Mouse (Mus musculus) kidney, embryonic 16.5 days (tissue): ENCODE measurements around the gene Als2cl. TPM values are rescaled to one million over a fixed set of nuclear protein-coding genes. Genes with fewer than 3 reads are reported as not detected.
A peak's percentile ranks its signal among the peaks of the same experiment; 100 is the strongest.

ENCODE experiments used
- ATAC-seq: fragments of 200-750 bp; cut with Nextera tagmentation; 2 replicates; pipeline ENCODE4 v1.8.0; 2017; ENCODE audit warnings: moderate TSS enrichment; ENCODE audit not compliant: low FRiP score, low TSS enrichment
- H3K27ac ChIP-seq: fragments of 300-500 bp; sonication (generic); 2 replicates; pipeline ENCODE4 v1.5.1; 2014; ENCODE audit warnings: low read length
- H3K27me3 ChIP-seq: fragments of 300-500 bp; sonication (generic); 2 replicates; pipeline ENCODE4 v1.6.1; 2014; ENCODE audit warnings: low read length, control low read depth, mixed read lengths; ENCODE audit not compliant: insufficient read depth
- H3K36me3 ChIP-seq: fragments of 300-500 bp; sonication (generic); 2 replicates; pipeline ENCODE4 v1.6.1; 2014; ENCODE audit warnings: low read length, control low read depth, mixed read lengths; ENCODE audit not compliant: insufficient read depth
- H3K4me1 ChIP-seq: fragments of 300-500 bp; sonication (generic); 2 replicates; pipeline ENCODE4 v1.6.1; 2014; ENCODE audit warnings: low read length, control low read depth, mixed read lengths; ENCODE audit not compliant: insufficient read depth
- H3K4me2 ChIP-seq: fragments of 300-500 bp; sonication (generic); replicated peaks from 2 replicates; pipeline ENCODE4 v1.6.1; 2014; ENCODE audit warnings: low read depth, low read length
- H3K4me3 ChIP-seq: fragments of 300-500 bp; sonication (generic); 2 replicates; pipeline ENCODE4 v1.5.1; 2014; ENCODE audit warnings: mild to moderate bottlenecking, low read length
- H3K9ac ChIP-seq: fragments of 300-500 bp; sonication (generic); replicated peaks from 2 replicates; pipeline ENCODE4 v1.6.1; 2014; ENCODE audit warnings: low read length
- H3K9me3 ChIP-seq: fragments of 300-500 bp; sonication (generic); 2 replicates; pipeline ENCODE4 v1.6.1; 2016; ENCODE audit warnings: low read length, control low read depth
- WGBS: fragments of 180-500 bp; shearing (Covaris S2); extraction: QIAGEN DNeasy Blood & Tissue Kit; methylation state at CpG from one replicate; pipeline ENCODE4 v1.1.7; 2014; 5-methylcytosine and 5-hydroxymethylcytosine counted together
- polyA plus RNA-seq: library from polyadenylated mRNA; unstranded; fragments of >200 nt; fragmentation: Nextera tagmentation; extraction: Ambion mirVana; gene quantifications from 2 replicates; pipeline ENCODE4 v1.2.1, GENCODE M21; 2015

Als2cl gene
- polyA plus RNA-seq, 1 experiment from 2014 or later, result 6.1 TPM

DNA sequence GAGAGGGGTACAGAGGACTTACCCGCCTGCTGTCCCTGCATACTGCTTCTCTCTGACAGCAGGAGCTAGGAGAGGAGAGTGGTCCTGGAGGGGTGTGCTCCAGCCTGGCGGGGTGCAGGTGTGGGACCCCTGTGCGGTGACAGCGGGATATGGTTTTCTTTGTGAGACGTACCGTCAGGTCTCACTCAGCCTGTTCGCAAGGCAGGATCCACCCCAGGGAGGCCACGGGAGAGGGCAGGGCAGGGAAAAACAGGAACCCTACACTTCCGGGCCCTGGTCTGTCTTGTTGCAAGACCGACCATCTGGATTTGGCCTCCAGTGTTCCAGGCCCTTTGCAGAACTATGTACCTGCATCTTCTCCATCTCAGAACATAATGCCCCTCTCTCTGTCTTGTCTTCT is 13.8 kb downstream of the Als2cl start:
- ATAC-seq, result no peak
- 71% methylated on average over 10 of the region's 10 CpGs for WGBS
- H3K36me3 ChIP-seq, result no peaks in the 10 kb centered on the region
- no peaks in the 10 kb centered on the region for H3K27me3 ChIP-seq
- H3K4me3 ChIP-seq, result no peak overlapping the region
- no peak overlapping the region for H3K4me2 ChIP-seq
- peaks cover 22% of the 10 kb centered on the region for H3K4me1 ChIP-seq
- no peak overlapping the region for H3K27ac ChIP-seq
- H3K9me3 ChIP-seq, result no peaks in the 10 kb centered on the region
- H3K9ac ChIP-seq, result no peak overlapping the region

GRCm38 (mm10) chr9:110895507-110895906 is 15.8 kb downstream of the Als2cl start:
- WGBS, result 44% methylated on average over 5 of the region's 5 CpGs

GRCm38 (mm10) chr9:110895994-110896393 is 16.3 kb downstream of the Als2cl start:
- Histone ChIP-seq H3K4me3 (peak overlapping the region; percentile 4; the same call in 1 of the 2 replicates), H3K36me3 (no peaks in the 10 kb centered on the region), H3K27ac (no peak overlapping the region), H3K27me3 (no peaks in the 10 kb centered on the region), H3K9ac (no peak overlapping the region), H3K9me3 (no peaks in the 10 kb centered on the region), H3K4me2 (peak overlapping the region; percentile 44), H3K4me1 (peaks cover 11% of the 10 kb centered on the region; the same call in 1 of the 2 replicates)
- ATAC-seq, result peak; percentile 52
- 13% methylated on average over 7 of the region's 7 CpGs for WGBS

More at GRCm38 (mm10) chr9:110895507-110895906, 15.8 kb downstream of the Als2cl start:
- H3K36me3 ChIP-seq, result no peaks in the 10 kb centered on the region
- no peak overlapping the region for H3K27ac ChIP-seq
- no peak overlapping the region for H3K9ac ChIP-seq
- H3K9me3 ChIP-seq, result no peaks in the 10 kb centered on the region
- H3K27me3 ChIP-seq, result no peaks in the 10 kb centered on the region
- H3K4me2 ChIP-seq, result no peak overlapping the region
- H3K4me1 ChIP-seq, result peaks cover 14% of the 10 kb centered on the region
- H3K4me3 ChIP-seq, result no peak overlapping the region
- ATAC-seq, result peak; percentile 41

GRCm38 (mm10) chr9:110896595-110896994 is 16.9 kb downstream of the Als2cl start:
- 8% methylated on average over 6 of the region's 6 CpGs for WGBS

DNA sequence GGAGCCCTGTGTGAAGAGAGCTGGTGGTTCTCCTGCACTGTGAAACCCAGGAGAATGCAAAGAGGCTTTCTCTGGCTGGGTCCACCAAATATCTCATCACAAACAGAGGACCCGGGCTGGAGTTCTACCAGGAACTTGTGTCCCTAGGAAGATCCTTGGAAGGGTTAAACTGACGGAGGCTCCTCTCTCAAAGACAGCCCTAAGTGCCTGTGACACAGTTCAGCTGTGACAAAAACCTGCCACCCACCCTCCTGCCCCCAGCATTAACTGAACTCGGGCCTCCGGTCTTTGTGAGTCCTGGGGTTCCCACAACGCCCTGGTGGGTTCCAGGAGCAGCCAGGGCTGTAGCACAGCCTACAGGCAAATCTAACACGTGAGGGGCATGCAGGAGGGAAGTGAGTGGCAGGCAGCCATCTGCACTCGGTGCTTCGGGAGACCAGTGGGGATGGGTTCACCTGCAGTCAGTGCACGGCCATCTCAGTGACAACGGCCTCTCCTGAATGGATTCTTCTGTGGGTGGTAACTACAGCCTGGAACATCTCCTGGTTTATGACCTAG is 19.9 kb downstream of the Als2cl start:
- peaks cover 11% of the 10 kb centered on the region; the same call in 1 of the 2 replicates for H3K4me1 ChIP-seq
- no peak overlapping the region for H3K9ac ChIP-seq
- H3K4me3 ChIP-seq, result no peak overlapping the region
- WGBS, result 42% methylated on average over 10 of the region's 10 CpGs
- H3K9me3 ChIP-seq, result no peaks in the 10 kb centered on the region
- H3K27me3 ChIP-seq, result no peaks in the 10 kb centered on the region
- no peaks in the 10 kb centered on the region for H3K36me3 ChIP-seq
- no peak for ATAC-seq
- no peak overlapping the region for H3K27ac ChIP-seq
- no peak overlapping the region for H3K4me2 ChIP-seq

More at GRCm38 (mm10) chr9:110896595-110896994, 16.9 kb downstream of the Als2cl start:
- H3K4me2 ChIP-seq, result peak overlapping the region; percentile 44
- H3K9me3 ChIP-seq, result no peaks in the 10 kb centered on the region
- ATAC-seq, result peak; percentile 41
- H3K9ac ChIP-seq, result 0 out of 2 replicates have a peak overlapping the region, but pooled peaks have one; percentile 11
- H3K4me3 ChIP-seq, result peak overlapping the region; percentile 4; the same call in 1 of the 2 replicates
- no peak overlapping the region for H3K27ac ChIP-seq
- H3K36me3 ChIP-seq, result no peaks in the 10 kb centered on the region
- H3K4me1 ChIP-seq, result peaks cover 11% of the 10 kb centered on the region; the same call in 1 of the 2 replicates
- H3K27me3 ChIP-seq, result no peaks in the 10 kb centered on the region

DNA sequence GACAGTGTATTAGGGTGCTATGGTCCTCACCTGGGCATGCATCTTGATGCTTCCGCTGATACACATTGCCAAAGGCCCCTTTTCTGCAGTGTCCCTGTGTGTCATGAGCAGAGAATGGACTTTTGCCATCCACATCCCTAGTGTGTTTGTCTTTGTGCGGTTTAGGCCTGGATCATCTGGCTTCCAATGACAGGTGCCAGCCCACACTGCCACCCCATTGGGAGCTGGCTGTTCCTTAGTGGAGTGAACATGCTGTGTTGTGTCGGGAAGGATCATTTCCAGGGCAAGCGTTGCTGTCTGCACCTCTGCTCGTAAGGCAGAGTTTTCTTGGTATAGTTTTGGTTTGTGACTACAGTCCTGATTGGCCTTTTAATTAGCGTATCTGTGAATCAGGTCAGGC is 21.5 kb downstream of the Als2cl start:
- Histone ChIP-seq H3K27me3 (no peaks in the 10 kb centered on the region), H3K4me3 (no peak overlapping the region), H3K9me3 (no peaks in the 10 kb centered on the region), H3K9ac (no peak overlapping the region), H3K4me1 (peaks cover 2% of the 10 kb centered on the region; the same call in 1 of the 2 replicates), H3K4me2 (no peak overlapping the region), H3K27ac (no peak overlapping the region), H3K36me3 (no peaks in the 10 kb centered on the region)
- 93% methylated on average over 6 of the region's 6 CpGs for WGBS
- no peak for ATAC-seq

GRCm38 (mm10) chr9:110902271-110902670 is 22.6 kb downstream of the Als2cl start:
- Histone ChIP-seq H3K27ac (no peak overlapping the region), H3K4me2 (no peak overlapping the region), H3K4me3 (no peak overlapping the region), H3K9ac (no peak overlapping the region), H3K9me3 (0 out of 2 replicates have a peak, but pooled peaks cover 1% of the 10 kb centered on the region), H3K4me1 (no peaks in the 10 kb centered on the region), H3K27me3 (no peaks in the 10 kb centered on the region), H3K36me3 (no peaks in the 10 kb centered on the region)
- WGBS, result 88% methylated on average over 4 of the region's 4 CpGs
- no peak for ATAC-seq

DNA sequence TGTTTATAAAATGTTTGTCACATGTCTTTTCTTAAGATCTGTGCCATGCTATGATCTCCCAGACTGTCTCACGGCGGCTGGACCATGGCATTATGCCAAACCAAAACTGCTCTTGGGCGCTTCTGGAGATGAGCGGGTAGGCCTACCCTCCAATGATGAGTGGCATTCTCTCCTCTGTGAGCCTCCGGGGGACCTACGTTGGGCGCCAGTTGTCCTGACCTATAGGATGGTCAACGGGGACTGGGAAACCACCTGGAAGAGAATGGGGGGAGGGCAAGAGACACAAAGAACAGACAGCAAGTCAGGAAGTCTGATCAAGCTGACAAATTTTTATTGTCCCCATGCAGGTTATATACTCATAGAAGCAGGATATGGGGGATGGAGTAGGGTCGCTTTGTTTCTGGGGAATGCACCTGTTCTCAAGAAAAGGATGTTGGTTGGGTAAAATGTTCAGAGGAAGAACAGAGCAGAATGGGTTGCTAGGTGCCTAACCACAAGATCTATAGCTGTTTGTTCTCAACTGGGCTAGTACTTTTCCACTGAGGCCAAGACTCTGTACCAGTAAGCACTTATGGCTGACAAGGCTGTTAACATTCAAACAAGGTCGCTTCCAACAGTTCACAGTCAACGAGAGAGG is 27.6 kb downstream of the Als2cl start:
- Histone ChIP-seq H3K9me3 (0 out of 2 replicates have a peak, but pooled peaks cover 5% of the 10 kb centered on the region), H3K27ac (no peak overlapping the region), H3K4me1 (no peaks in the 10 kb centered on the region), H3K4me3 (no peak overlapping the region), H3K36me3 (no peaks in the 10 kb centered on the region), H3K27me3 (no peaks in the 10 kb centered on the region), H3K9ac (no peak overlapping the region), H3K4me2 (no peak overlapping the region)
- ATAC-seq, result no peak
- WGBS, result 94% methylated on average over 11 of the region's 11 CpGs

DNA sequence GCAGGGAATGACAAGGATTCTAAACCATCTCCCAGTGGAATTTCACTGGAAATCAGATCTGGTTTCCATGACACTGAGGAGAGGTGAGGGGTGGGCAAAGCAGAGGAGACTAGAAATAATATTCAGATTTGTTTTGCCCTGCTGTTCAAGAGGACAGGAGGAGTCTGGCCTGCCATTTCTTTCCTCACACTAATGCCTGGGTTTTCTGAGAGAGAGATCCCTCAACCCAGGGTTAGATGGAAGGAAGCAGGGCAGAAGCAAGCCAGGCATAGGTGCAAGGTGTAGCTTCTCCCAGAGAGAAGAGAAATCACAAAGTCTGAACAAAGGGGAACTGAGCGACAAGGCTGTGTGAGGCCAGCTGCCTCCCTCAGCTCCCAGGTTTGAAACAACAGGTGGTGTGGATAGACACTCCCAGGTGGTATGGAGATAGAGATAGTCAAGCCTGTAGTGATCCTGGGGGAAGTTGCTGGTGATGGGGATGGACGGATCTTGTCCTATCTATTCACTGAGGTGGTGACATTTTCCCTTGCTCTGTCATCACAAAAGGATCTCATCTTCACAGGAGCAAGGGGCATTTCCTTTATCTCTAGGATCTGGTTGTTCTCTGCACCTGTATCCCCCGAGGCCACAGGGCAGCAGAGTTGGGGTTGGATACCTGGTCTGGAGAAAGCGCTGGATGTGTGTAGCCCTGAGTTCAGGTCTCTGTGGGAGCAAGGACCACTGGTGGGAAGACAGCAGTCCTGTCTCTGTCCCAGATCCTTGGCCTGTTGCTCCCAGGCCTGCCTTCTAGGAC is 28.4 kb downstream of the Als2cl start:
- H3K27ac ChIP-seq, result no peak overlapping the region
- WGBS, result 80% methylated on average over 4 of the region's 4 CpGs
- no peaks in the 10 kb centered on the region for H3K4me1 ChIP-seq
- H3K4me2 ChIP-seq, result no peak overlapping the region
- H3K27me3 ChIP-seq, result no peaks in the 10 kb centered on the region
- no peak for ATAC-seq
- H3K36me3 ChIP-seq, result no peaks in the 10 kb centered on the region
- H3K9me3 ChIP-seq, result 0 out of 2 replicates have a peak, but pooled peaks cover 5% of the 10 kb centered on the region
- no peak overlapping the region for H3K4me3 ChIP-seq
- H3K9ac ChIP-seq, result no peak overlapping the region
